Mouse (Mus musculus) limb, embryonic 13.5 days (tissue): ENCODE data around the gene Mettl21a. TPM values are rescaled to one million over a fixed set of nuclear protein-coding genes. Genes with fewer than 3 reads are reported as not detected.
"Not testable (repeated sequence)": the region's sequence is repeated elsewhere in the genome, so short reads cannot be mapped to it uniquely, and the experiment has no call there.

Source experiments
- ATAC-seq: fragments of 200-750 bp; cut with Nextera tagmentation; 2 replicates; pipeline ENCODE4 v1.8.0; 2017; ENCODE audit warnings: low read depth, moderate number of reproducible peaks, moderate TSS enrichment; ENCODE audit not compliant: low FRiP score
- H3K27ac ChIP-seq: fragments of 300-500 bp; sonication (generic); 2 replicates; pipeline ENCODE4 v1.5.1; 2015; ENCODE audit warnings: inconsistent platforms, mild to moderate bottlenecking, moderate library complexity
- H3K27me3 ChIP-seq: fragments of 300-500 bp; sonication (generic); 2 replicates; pipeline ENCODE4 v1.6.1; 2015; ENCODE audit warnings: mild to moderate bottlenecking, inconsistent platforms
- H3K36me3 ChIP-seq: fragments of 300-500 bp; sonication (generic); 2 replicates; pipeline ENCODE4 v1.6.1; 2015; ENCODE audit warnings: inconsistent platforms, mild to moderate bottlenecking, moderate library complexity
- H3K4me1 ChIP-seq: fragments of 300-500 bp; sonication (generic); 2 replicates; pipeline ENCODE4 v1.6.1; 2015; ENCODE audit warnings: inconsistent platforms
- H3K4me2 ChIP-seq: fragments of 300-500 bp; sonication (generic); replicated peaks from 2 replicates; pipeline ENCODE4 v1.6.1; 2015; ENCODE audit warnings: inconsistent platforms, mild to moderate bottlenecking, moderate library complexity
- H3K4me3 ChIP-seq: fragments of 300-500 bp; sonication (generic); 2 replicates; pipeline ENCODE4 v1.5.1; 2015; ENCODE audit warnings: moderate library complexity, mild to moderate bottlenecking, inconsistent platforms
- H3K9ac ChIP-seq: fragments of 300-500 bp; sonication (generic); 2 replicates; pipeline ENCODE4 v1.6.1; 2015; ENCODE audit warnings: mild to moderate bottlenecking, inconsistent platforms
- H3K9me3 ChIP-seq: fragments of 300-500 bp; sonication (generic); 2 replicates; pipeline ENCODE4 v1.6.1; 2016; ENCODE audit warnings: inconsistent platforms
- WGBS: fragments of 180-500 bp; shearing (Covaris S2); methylation state at CpG from one replicate; pipeline ENCODE4 v1.1.7; 2015; 5-methylcytosine and 5-hydroxymethylcytosine counted together
- polyA plus RNA-seq: library from polyadenylated mRNA; unstranded; fragments of >200 nt; fragmentation: Nextera tagmentation; extraction: Ambion mirVana; gene quantifications from 2 replicates; pipeline ENCODE4 v1.2.1, GENCODE M21; 2015

Mettl21a gene
- 26.0 and 27.2 TPM in 2 replicates for polyA plus RNA-seq

- H3K4me3 ChIP-seq: peak within 1 kb of the TSS; percentile 67
- peaks cover 17% of the 10 kb centered on the region for H3K36me3 ChIP-seq
- peaks cover 38% of the 10 kb centered on the region for H3K4me1 ChIP-seq
- ATAC-seq: peak; percentile 94
- peak within 1 kb of the TSS; percentile 77 for H3K4me2 ChIP-seq
- peak within 1 kb of the TSS; percentile 94 for H3K9ac ChIP-seq
- H3K27me3 ChIP-seq: no peaks in the 10 kb centered on the region
- no peaks in the 10 kb centered on the region for H3K9me3 ChIP-seq
- WGBS: under 1% methylated on average over 72 of the region's 72 CpGs
- peak within 1 kb of the TSS; percentile 98 for H3K27ac ChIP-seq
Measured at GRCm38 (mm10) chr1:64616881-64617714, at the start of gene Mettl21a. TSS of gene Mettl21a (minus strand) at chr1:64617242.

- ATAC-seq: no peak
- Histone ChIP-seq H3K27me3 (no peaks in the 10 kb centered on the region), H3K9me3 (no peaks in the 10 kb centered on the region), H3K9ac (no peak overlapping the region), H3K4me1 (no peaks in the 10 kb centered on the region), H3K4me2 (no peak overlapping the region), H3K36me3 (no peaks in the 10 kb centered on the region), H3K4me3 (no peak overlapping the region), H3K27ac (no peak overlapping the region)
- WGBS: 69% methylated on average over 7 of the region's 7 CpGs
Measured at GRCm38 (mm10) chr1:64658876-64659275, 41.8 kb upstream of the Mettl21a start.

- no peaks in the 10 kb centered on the region for H3K4me1 ChIP-seq
- H3K4me2 ChIP-seq: no peak overlapping the region
- no peak overlapping the region for H3K4me3 ChIP-seq
- ATAC-seq: no peak
- 82% methylated on average over 3 of the region's 3 CpGs for WGBS
- no peaks in the 10 kb centered on the region for H3K27me3 ChIP-seq
- no peak overlapping the region for H3K27ac ChIP-seq
- H3K9me3 ChIP-seq: no peaks in the 10 kb centered on the region
- H3K36me3 ChIP-seq: no peaks in the 10 kb centered on the region
- H3K9ac ChIP-seq: no peak overlapping the region
Measured at GRCm38 (mm10) chr1:64656423-64657129, 39.5 kb upstream of the Mettl21a start.

GRCm38 (mm10) chr1:64655415-64655814, 38.4 kb upstream of the Mettl21a start:
- no peak overlapping the region for H3K27ac ChIP-seq
- H3K9me3 ChIP-seq: no peaks in the 10 kb centered on the region
- H3K36me3 ChIP-seq: no peaks in the 10 kb centered on the region
- ATAC-seq: no peak
- no peak overlapping the region for H3K9ac ChIP-seq
- 34% methylated on average over 1 of the region's 1 CpGs for WGBS
- no peak overlapping the region for H3K4me3 ChIP-seq
- H3K4me2 ChIP-seq: no peak overlapping the region
- H3K4me1 ChIP-seq: no peaks in the 10 kb centered on the region
- no peaks in the 10 kb centered on the region for H3K27me3 ChIP-seq

GRCm38 (mm10) chr1:64653701-64654100, 36.7 kb upstream of the Mettl21a start:
- H3K4me2 ChIP-seq: no peak overlapping the region
- ATAC-seq: no peak
- H3K27ac ChIP-seq: no peak overlapping the region
- peaks cover 11% of the 10 kb centered on the region; the same call in 1 of the 2 replicates for H3K4me1 ChIP-seq
- H3K4me3 ChIP-seq: no peak overlapping the region
- no peak overlapping the region for H3K9ac ChIP-seq
- no peaks in the 10 kb centered on the region for H3K27me3 ChIP-seq
- 91% methylated on average over 6 of the region's 6 CpGs for WGBS
- no peaks in the 10 kb centered on the region for H3K36me3 ChIP-seq
- H3K9me3 ChIP-seq: no peaks in the 10 kb centered on the region

GRCm38 (mm10) chr1:64649362-64650124, 32.5 kb upstream of the Mettl21a start:
- 52% methylated on average over 11 of the region's 11 CpGs for WGBS
- peaks cover 11% of the 10 kb centered on the region; the same call in 1 of the 2 replicates for H3K4me1 ChIP-seq
- no peaks in the 10 kb centered on the region for H3K27me3 ChIP-seq
- H3K36me3 ChIP-seq: no peaks in the 10 kb centered on the region
- no peaks in the 10 kb centered on the region for H3K9me3 ChIP-seq
- H3K9ac ChIP-seq: no peak overlapping the region
- H3K27ac ChIP-seq: no peak overlapping the region
- no peak overlapping the region for H3K4me2 ChIP-seq
- ATAC-seq: peak; percentile 51; the same call in 1 of the 2 replicates
- no peak overlapping the region for H3K4me3 ChIP-seq

GRCm38 (mm10) chr1:64644513-64644912, 27.5 kb upstream of the Mettl21a start:
- H3K9me3 ChIP-seq: no peaks in the 10 kb centered on the region
- WGBS: 91% methylated on average over 3 of the region's 3 CpGs
- no peak overlapping the region for H3K27ac ChIP-seq
- no peaks in the 10 kb centered on the region for H3K27me3 ChIP-seq
- H3K4me1 ChIP-seq: 0 out of 2 replicates have a peak, but pooled peaks cover 6% of the 10 kb centered on the region
- ATAC-seq: no peak
- no peak overlapping the region for H3K9ac ChIP-seq
- H3K4me3 ChIP-seq: no peak overlapping the region
- no peaks in the 10 kb centered on the region for H3K36me3 ChIP-seq
- no peak overlapping the region for H3K4me2 ChIP-seq

GRCm38 (mm10) chr1:64642541-64642940, 25.5 kb upstream of the Mettl21a start:
- H3K27me3 ChIP-seq, H3K4me3 ChIP-seq, H3K9me3 ChIP-seq, ATAC-seq, H3K9ac ChIP-seq, H3K4me2 ChIP-seq, H3K36me3 ChIP-seq, H3K4me1 ChIP-seq, H3K27ac ChIP-seq: not testable (repeated sequence)
- WGBS: 93% methylated on average over 8 of the region's 8 CpGs

GRCm38 (mm10) chr1:64641069-64641468, 24.0 kb upstream of the Mettl21a start:
- no peak overlapping the region for H3K4me2 ChIP-seq
- no peak overlapping the region for H3K27ac ChIP-seq
- no peaks in the 10 kb centered on the region for H3K27me3 ChIP-seq
- no peak overlapping the region for H3K9ac ChIP-seq
- ATAC-seq: no peak
- H3K9me3 ChIP-seq: no peaks in the 10 kb centered on the region
- 84% methylated on average over 6 of the region's 6 CpGs for WGBS
- H3K4me3 ChIP-seq: no peak overlapping the region
- H3K36me3 ChIP-seq: no peaks in the 10 kb centered on the region
- H3K4me1 ChIP-seq: no peaks in the 10 kb centered on the region; the same call in 1 of the 2 replicates

GRCm38 (mm10) chr1:64639279-64639678, 22.2 kb upstream of the Mettl21a start:
- no peaks in the 10 kb centered on the region for H3K36me3 ChIP-seq
- H3K4me2 ChIP-seq: no peak overlapping the region
- no peaks in the 10 kb centered on the region for H3K27me3 ChIP-seq
- H3K27ac ChIP-seq: no peak overlapping the region
- H3K9me3 ChIP-seq: no peaks in the 10 kb centered on the region
- no peak overlapping the region for H3K4me3 ChIP-seq
- no peak for ATAC-seq
- H3K4me1 ChIP-seq: no peaks in the 10 kb centered on the region; the same call in 1 of the 2 replicates
- H3K9ac ChIP-seq: no peak overlapping the region
- 89% methylated on average over 6 of the region's 6 CpGs for WGBS

GRCm38 (mm10) chr1:64635624-64636023, 18.6 kb upstream of the Mettl21a start:
- ATAC-seq: no peak
- H3K4me1 ChIP-seq: no peaks in the 10 kb centered on the region; the same call in 1 of the 2 replicates
- WGBS: 71% methylated on average over 2 of the region's 2 CpGs

GRCm38 (mm10) chr1:64633237-64633636, 16.2 kb upstream of the Mettl21a start:
- Histone ChIP-seq H3K4me3 (no peak overlapping the region), H3K27ac (no peak overlapping the region), H3K9me3 (no peaks in the 10 kb centered on the region), H3K4me2 (no peak overlapping the region), H3K27me3 (no peaks in the 10 kb centered on the region), H3K4me1 (no peaks in the 10 kb centered on the region; the same call in 1 of the 2 replicates), H3K9ac (no peak overlapping the region), H3K36me3 (no peaks in the 10 kb centered on the region)
- 70% methylated on average over 3 of the region's 3 CpGs for WGBS
- no peak for ATAC-seq

More at GRCm38 (mm10) chr1:64635624-64636023, 18.6 kb upstream of the Mettl21a start:
- Histone ChIP-seq H3K27ac (no peak overlapping the region), H3K36me3 (no peaks in the 10 kb centered on the region), H3K4me3 (no peak overlapping the region), H3K9me3 (no peaks in the 10 kb centered on the region), H3K9ac (no peak overlapping the region), H3K27me3 (no peaks in the 10 kb centered on the region), H3K4me2 (no peak overlapping the region)
